Mouse (Mus musculus) adrenal gland, postnatal 36 days (tissue): ENCODE measurements at regions not wholly inside any gene's neighbourhood (a gene's known extent, or its start where the extent isn't known, plus 50 kb on each side); places are given as distances from the start of the nearest gene placed in this dataset.

Experiments used
- DNase-seq, 2 experiments: peaks; one replicate each; pipeline ENCODE4 v3.0.0; 2021; ENCODE audit warnings: mixed read lengths in 1 of 2

- DNase-seq: no peak
These were observed 121.5 kb upstream of the Ifne start for GRCm38 (mm10) chr4:89001470-89001869.

GRCm38 (mm10) chr4:89000855-89001254 is 120.9 kb upstream of the Ifne start:
- DNase-seq: no peak

- DNase-seq: peak in 1 of 2 experiments; percentile 14
These were observed 120.2 kb upstream of the Ifne start for GRCm38 (mm10) chr4:89000200-89000599.

GRCm38 (mm10) chr4:88998286-88998685 is 118.3 kb upstream of the Ifne start:
- no peak for DNase-seq

GRCm38 (mm10) chr4:88995129-88995919 is 115.3 kb upstream of the Ifne start:
- peak; percentile 4 to 7 for DNase-seq

GRCm38 (mm10) chr4:88994486-88994885 is 114.5 kb upstream of the Ifne start:
- DNase-seq: no peak

- no peak for DNase-seq
These were observed 112.5 kb upstream of the Ifne start for GRCm38 (mm10) chr4:88992498-88992897.

GRCm38 (mm10) chr4:88988363-88988762 is 108.4 kb upstream of the Ifne start:
- no peak for DNase-seq

GRCm38 (mm10) chr4:88987103-88987502 is 107.1 kb upstream of the Ifne start:
- no peak for DNase-seq

- no peak for DNase-seq
These were observed 102.5 kb upstream of the Ifne start for GRCm38 (mm10) chr4:88982457-88982856.

- no peak for DNase-seq
These were observed 97.3 kb upstream of the Ifne start for GRCm38 (mm10) chr4:88977099-88977888.

- no peak for DNase-seq
These were observed 94.5 kb upstream of the Ifne start for GRCm38 (mm10) chr4:88974535-88974934.

- DNase-seq: no peak
These were observed 89.3 kb upstream of the Ifne start for GRCm38 (mm10) chr4:88969134-88969841.

- DNase-seq: peak; percentile 6 to 21
These were observed 79.6 kb upstream of the Ifne start for GRCm38 (mm10) chr4:88959621-88960020.

- DNase-seq: no peak
These were observed 76.6 kb upstream of the Ifne start for GRCm38 (mm10) chr4:88956605-88957004.

- DNase-seq: no peak
These were observed 76.2 kb upstream of the Ifne start for GRCm38 (mm10) chr4:88956151-88956550.

- no peak for DNase-seq
These were observed 75.6 kb upstream of the Ifne start for GRCm38 (mm10) chr4:88955571-88955970.

GRCm38 (mm10) chr4:88954045-88954444 is 74.0 kb upstream of the Ifne start:
- DNase-seq: no peak

GRCm38 (mm10) chr4:88951034-88951336 is 71.0 kb upstream of the Ifne start:
- peak; percentile 32 to 51 for DNase-seq

- peak in 1 of 2 experiments; percentile 12 for DNase-seq
These were observed 70.4 kb upstream of the Ifne start for GRCm38 (mm10) chr4:88950181-88951033.

- DNase-seq: no peak
These were observed 68.2 kb upstream of the Ifne start for GRCm38 (mm10) chr4:88948027-88948859.
